Mouse (Mus musculus): ENCODE measurements around the gene Polr3b. TPM values are rescaled to one million over a fixed set of nuclear protein-coding genes. Genes with fewer than 3 reads are reported as not detected.

Polr3b gene
- polyA plus RNA-seq, 1 experiment = 1.6 TPM

- Histone ChIP-seq H3K36me3 (ENCODE audit: control insufficient read depth, insufficient read depth, low read length) (peaks cover 17% of the 10 kb centered on the region), H3K4me1 (ENCODE audit: control insufficient read depth, insufficient read depth, insufficient read length, low read length) (peaks cover 3% of the 10 kb centered on the region), H3K4me3 (ENCODE audit: low read depth, low read length) (no peak overlapping the region), H3K27me3 (ENCODE audit: control insufficient read depth, insufficient read depth, low read length) (no peaks in the 10 kb centered on the region), H3K27ac (ENCODE audit: insufficient read depth, low read depth, low read length) (no peak overlapping the region)
- TF ChIP-seq CTCF (IDR thresholded peaks at IDR 0.05; ENCODE audit: extremely low read depth, insufficient read length, insufficient replicate concordance, low read depth, low read length) (no peak), POLR2A (IDR thresholded peaks at IDR 0.05; ENCODE audit: low read depth, low read length) (no peak)
- WGBS = 85% methylated on average over 8 of the region's 8 CpGs
These were observed 71.9 kb downstream of the Polr3b start for GRCm38 (mm10) chr10:84693841-84694638.

GRCm38 (mm10) chr10:84700236-84700987 lies 78.3 kb downstream of the Polr3b start:
- Histone ChIP-seq H3K4me3 (ENCODE audit: low read depth, low read length) (no peak overlapping the region), H3K4me1 (ENCODE audit: control insufficient read depth, insufficient read depth, insufficient read length, low read length) (no peaks in the 10 kb centered on the region), H3K27me3 (ENCODE audit: control insufficient read depth, insufficient read depth, low read length) (no peaks in the 10 kb centered on the region), H3K36me3 (ENCODE audit: control insufficient read depth, insufficient read depth, low read length) (peaks cover 31% of the 10 kb centered on the region), H3K27ac (ENCODE audit: insufficient read depth, low read depth, low read length) (no peak overlapping the region)
- TF ChIP-seq POLR2A (IDR thresholded peaks at IDR 0.05; ENCODE audit: low read depth, low read length) (no peak), CTCF (IDR thresholded peaks at IDR 0.05; ENCODE audit: extremely low read depth, insufficient read length, insufficient replicate concordance, low read depth, low read length) (no peak)
- WGBS = 88% methylated on average over 13 of the region's 13 CpGs

- H3K27me3 ChIP-seq (ENCODE audit: control insufficient read depth, insufficient read depth, low read length) = no peaks in the 10 kb centered on the region
- no peak overlapping the region for H3K27ac ChIP-seq (ENCODE audit: insufficient read depth, low read depth, low read length)
- TF ChIP-seq CTCF (IDR thresholded peaks at IDR 0.05; ENCODE audit: extremely low read depth, insufficient read length, insufficient replicate concordance, low read depth, low read length) = no peak
- no peak for TF ChIP-seq POLR2A (IDR thresholded peaks at IDR 0.05; ENCODE audit: low read depth, low read length)
- 78% methylated on average over 8 of the region's 8 CpGs for WGBS
- no peak overlapping the region for H3K4me3 ChIP-seq (ENCODE audit: low read depth, low read length)
- no peaks in the 10 kb centered on the region for H3K4me1 ChIP-seq (ENCODE audit: control insufficient read depth, insufficient read depth, insufficient read length, low read length)
- H3K36me3 ChIP-seq (ENCODE audit: control insufficient read depth, insufficient read depth, low read length) = peaks cover 30% of the 10 kb centered on the region
These were observed 79.0 kb downstream of the Polr3b start for GRCm38 (mm10) chr10:84701110-84701509.

- H3K4me3 ChIP-seq (ENCODE audit: low read depth, low read length) = no peak overlapping the region
- H3K27me3 ChIP-seq (ENCODE audit: control insufficient read depth, insufficient read depth, low read length) = no peaks in the 10 kb centered on the region
- H3K27ac ChIP-seq (ENCODE audit: insufficient read depth, low read depth, low read length) = no peak overlapping the region
- TF ChIP-seq POLR2A (IDR thresholded peaks at IDR 0.05; ENCODE audit: low read depth, low read length) (no peak), CTCF (IDR thresholded peaks at IDR 0.05; ENCODE audit: extremely low read depth, insufficient read length, insufficient replicate concordance, low read depth, low read length) (no peak)
- peaks cover 24% of the 10 kb centered on the region for H3K36me3 ChIP-seq (ENCODE audit: control insufficient read depth, insufficient read depth, low read length)
- WGBS = 91% methylated on average over 1 of the region's 1 CpGs
- no peaks in the 10 kb centered on the region for H3K4me1 ChIP-seq (ENCODE audit: control insufficient read depth, insufficient read depth, insufficient read length, low read length)
These were observed 80.0 kb downstream of the Polr3b start for GRCm38 (mm10) chr10:84702115-84702514.

GRCm38 (mm10) chr10:84704594-84704993 lies 82.5 kb downstream of the Polr3b start:
- TF ChIP-seq POLR2A (IDR thresholded peaks at IDR 0.05; ENCODE audit: low read depth, low read length) (no peak), CTCF (IDR thresholded peaks at IDR 0.05; ENCODE audit: extremely low read depth, insufficient read length, insufficient replicate concordance, low read depth, low read length) (no peak)
- no peak overlapping the region for H3K27ac ChIP-seq (ENCODE audit: insufficient read depth, low read depth, low read length)
- H3K4me1 ChIP-seq (ENCODE audit: control insufficient read depth, insufficient read depth, insufficient read length, low read length) = no peaks in the 10 kb centered on the region
- 93% methylated on average over 1 of the region's 1 CpGs for WGBS
- no peaks in the 10 kb centered on the region for H3K27me3 ChIP-seq (ENCODE audit: control insufficient read depth, insufficient read depth, low read length)
- H3K4me3 ChIP-seq (ENCODE audit: low read depth, low read length) = no peak overlapping the region
- H3K36me3 ChIP-seq (ENCODE audit: control insufficient read depth, insufficient read depth, low read length) = peaks cover 13% of the 10 kb centered on the region

- WGBS = 68% methylated on average over 7 of the region's 7 CpGs
These were observed 83.1 kb downstream of the Polr3b start for GRCm38 (mm10) chr10:84705234-84705633.

GRCm38 (mm10) chr10:84706543-84706942 lies 84.5 kb downstream of the Polr3b start:
- no peak overlapping the region for H3K27ac ChIP-seq (ENCODE audit: insufficient read depth, low read depth, low read length)
- peaks cover 11% of the 10 kb centered on the region for H3K36me3 ChIP-seq (ENCODE audit: control insufficient read depth, insufficient read depth, low read length)
- H3K4me3 ChIP-seq (ENCODE audit: low read depth, low read length) = no peak overlapping the region
- WGBS = 62% methylated on average over 8 of the region's 8 CpGs
- H3K4me1 ChIP-seq (ENCODE audit: control insufficient read depth, insufficient read depth, insufficient read length, low read length) = no peaks in the 10 kb centered on the region
- no peaks in the 10 kb centered on the region for H3K27me3 ChIP-seq (ENCODE audit: control insufficient read depth, insufficient read depth, low read length)
- TF ChIP-seq POLR2A (IDR thresholded peaks at IDR 0.05; ENCODE audit: low read depth, low read length) = no peak
- TF ChIP-seq CTCF (IDR thresholded peaks at IDR 0.05; ENCODE audit: extremely low read depth, insufficient read length, insufficient replicate concordance, low read depth, low read length) = no peak

More at GRCm38 (mm10) chr10:84705234-84705633, 83.1 kb downstream of the Polr3b start:
- Histone ChIP-seq H3K27ac (ENCODE audit: insufficient read depth, low read depth, low read length) (no peak overlapping the region), H3K27me3 (ENCODE audit: control insufficient read depth, insufficient read depth, low read length) (no peaks in the 10 kb centered on the region), H3K4me3 (ENCODE audit: low read depth, low read length) (no peak overlapping the region), H3K4me1 (ENCODE audit: control insufficient read depth, insufficient read depth, insufficient read length, low read length) (no peaks in the 10 kb centered on the region), H3K36me3 (ENCODE audit: control insufficient read depth, insufficient read depth, low read length) (peaks cover 13% of the 10 kb centered on the region)
- TF ChIP-seq CTCF (IDR thresholded peaks at IDR 0.05; ENCODE audit: extremely low read depth, insufficient read length, insufficient replicate concordance, low read depth, low read length) (no peak), POLR2A (IDR thresholded peaks at IDR 0.05; ENCODE audit: low read depth, low read length) (no peak)
